Mouse (Mus musculus) brain, embryonic 18.5 days (tissue): ENCODE data around the gene Naip2.

Experiments
- DNase-seq: peaks from one replicate; pipeline ENCODE4 v3.0.0-alpha.2; 2012; ENCODE audit warnings: low read depth, low spot score

Naip2 gene

DNA sequence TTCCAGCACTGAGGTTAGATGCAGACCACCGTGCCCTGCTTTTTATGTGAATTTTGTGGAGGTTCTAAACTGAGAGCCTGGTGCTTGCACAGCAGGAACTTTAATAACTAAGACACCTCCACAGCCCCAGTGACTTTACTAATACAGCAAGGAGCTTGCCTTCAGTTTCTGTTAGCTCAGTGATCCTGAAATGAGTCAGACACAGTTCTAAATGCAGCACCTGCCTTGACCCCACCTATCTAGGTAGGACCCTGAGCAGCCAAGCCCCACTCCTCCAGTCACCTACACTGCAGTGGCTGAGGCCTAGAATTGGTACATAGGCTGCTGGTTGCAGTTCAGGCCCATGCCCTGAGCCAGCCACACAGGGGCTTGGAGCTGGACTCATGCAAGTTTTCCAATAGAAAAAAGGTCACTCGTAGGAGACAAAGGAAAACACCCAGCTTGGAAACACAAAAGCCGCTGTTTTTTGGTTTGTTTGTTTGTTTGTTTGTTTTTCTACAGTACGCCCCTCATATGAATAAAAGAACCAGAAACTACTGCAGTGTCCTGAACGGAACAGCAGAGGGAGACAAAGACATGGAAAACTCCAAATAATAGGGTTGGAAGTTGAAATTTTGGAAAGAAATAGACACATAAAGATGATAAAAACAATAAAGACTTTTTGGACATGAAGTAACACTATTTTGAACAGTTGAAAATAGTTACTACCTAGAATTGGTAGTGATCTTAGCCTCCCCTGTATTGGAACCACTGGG lies 89.5 kb downstream of the Naip2 start:
- DNase-seq = no peak

DNA sequence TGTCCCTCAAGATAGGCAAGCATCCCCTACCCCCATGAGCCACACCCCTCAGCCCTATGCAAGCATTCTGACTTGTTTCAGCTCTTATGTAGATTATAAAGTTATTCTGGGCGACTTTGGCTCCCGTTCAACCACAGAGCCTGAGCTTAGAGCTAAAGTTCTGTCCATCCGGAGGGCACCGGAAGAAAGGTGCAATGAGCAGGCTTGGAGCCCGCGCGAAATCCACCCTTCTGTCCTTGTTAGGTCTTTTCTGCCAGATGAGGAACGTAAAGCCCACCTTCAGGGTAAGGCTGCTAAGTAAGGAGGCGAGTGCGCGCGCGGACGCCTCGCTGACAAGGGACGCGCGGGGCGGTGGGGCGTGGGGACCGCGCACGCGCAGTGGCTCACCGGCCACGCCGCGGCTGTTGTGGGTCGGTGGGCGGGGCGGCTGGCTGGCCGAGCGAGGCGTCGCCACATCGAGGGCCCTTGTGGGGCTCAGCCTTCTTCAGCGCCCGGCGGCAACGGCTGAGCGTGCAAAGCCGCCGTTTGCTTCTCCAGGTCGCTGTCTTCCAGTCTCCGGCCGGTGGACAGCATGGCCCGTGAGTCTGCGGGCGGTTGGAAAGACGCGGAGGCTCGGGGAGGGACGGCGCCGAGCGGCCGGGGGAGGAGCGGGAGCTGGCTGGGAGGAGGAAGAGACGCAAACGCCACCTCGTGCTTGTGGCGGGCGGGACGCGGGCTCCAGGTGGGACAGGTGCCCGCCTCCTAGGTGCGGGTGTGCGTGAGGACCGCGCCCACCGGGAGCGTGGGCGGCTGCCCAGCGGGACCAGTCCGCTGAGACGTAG lies 94.0 kb downstream of the Naip2 start, which contains the start of gene Serf1:
Gene Serf1, plus strand, starts transcription at position 361 of the 821 bp plus-strand sequence.
- DNase-seq = peak; percentile 30

DNA sequence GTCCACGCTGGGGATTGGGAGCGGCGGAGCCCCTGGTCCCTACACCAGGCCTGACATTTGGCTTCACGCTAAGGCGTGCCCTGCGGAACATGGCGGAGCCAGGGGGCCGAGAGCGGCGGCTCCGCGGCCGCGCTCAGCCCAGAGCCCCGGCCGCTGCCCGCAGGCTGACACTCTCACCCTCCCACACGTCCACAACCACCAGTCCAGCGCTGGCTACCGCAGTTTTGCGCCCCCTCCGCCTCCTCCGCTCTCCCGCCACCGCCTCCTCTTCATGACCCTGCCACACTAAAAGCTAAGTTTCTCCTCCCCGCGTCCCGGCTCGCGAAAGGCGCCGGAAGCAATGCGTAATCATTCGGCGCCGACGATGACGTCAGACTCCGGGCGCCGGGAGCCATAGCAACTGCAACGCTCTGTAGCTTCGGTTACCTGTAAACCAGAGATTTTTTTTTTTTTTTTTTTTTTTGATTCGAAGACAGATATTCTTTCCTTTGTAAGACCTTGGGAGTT lies 98.1 kb downstream of the Naip2 start, which contains the start of gene Bdp1:
Gene Bdp1, minus strand, starts transcription at position 323 of the 507 bp plus-strand sequence.
- DNase-seq = peak; percentile 79

DNA sequence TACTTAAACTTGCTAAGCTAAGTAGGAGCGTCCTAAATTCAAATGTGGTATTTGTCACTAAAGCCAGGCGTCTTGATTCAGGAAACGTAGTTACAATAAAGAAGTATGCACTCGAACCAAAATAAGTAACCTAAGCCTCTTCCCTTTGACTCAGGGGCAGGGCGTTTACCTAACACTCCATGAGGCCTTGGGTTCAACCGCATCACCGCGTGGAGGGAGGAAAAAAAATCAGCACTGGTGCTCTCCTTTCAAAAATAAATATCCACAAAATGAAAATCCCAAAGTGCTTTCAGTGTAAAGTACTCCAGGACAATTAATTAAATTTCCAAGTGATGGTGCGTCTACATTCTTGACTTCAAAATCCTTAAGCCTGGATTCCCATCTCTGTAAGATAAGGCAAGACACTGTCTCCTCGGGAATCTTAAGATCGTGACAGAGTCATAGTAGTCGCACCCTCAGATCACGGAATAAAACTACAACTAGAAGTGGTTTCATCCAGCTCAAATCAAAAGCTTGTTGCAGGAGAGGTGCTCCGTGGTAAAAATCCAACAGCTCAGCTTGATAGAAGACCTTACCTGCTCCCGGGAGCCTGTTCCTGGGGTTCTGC lies 98.7 kb downstream of the Naip2 start:
- no peak for DNase-seq

DNA sequence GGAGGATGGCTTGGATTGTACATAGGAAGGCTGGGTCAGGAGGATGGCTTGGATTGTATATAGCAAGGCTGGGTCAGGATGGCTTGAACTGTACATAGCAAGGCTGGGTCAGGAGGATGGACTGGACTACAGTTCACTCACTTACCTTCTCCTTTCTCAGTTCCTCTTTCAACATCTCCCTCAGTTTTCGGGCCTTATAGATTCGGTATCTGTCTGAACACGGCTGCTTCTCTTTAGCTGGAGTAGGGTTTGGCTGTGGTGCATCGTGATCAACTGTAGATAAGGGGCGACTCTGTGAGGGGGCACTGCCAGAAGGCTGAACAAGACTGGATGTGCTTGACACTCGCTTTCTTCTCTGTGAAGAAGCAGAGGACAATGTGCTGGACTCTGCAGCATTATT lies 103.1 kb downstream of the Naip2 start:
- no peak for DNase-seq
